Mouse (Mus musculus) C2C12 (cell line): Measurements from ENCODE around the gene Atxn10. TPM values are rescaled to one million over a fixed set of nuclear protein-coding genes. Genes with fewer than 3 reads are reported as not detected.

Experiments used
- H3K27me3 ChIP-seq: one replicate; pipeline ENCODE4 v1.6.1; 2011; ENCODE audit not compliant: control insufficient read depth, insufficient read depth, insufficient read length
- H3K36me3 ChIP-seq: one replicate; pipeline ENCODE4 v1.6.1; 2011; ENCODE audit not compliant: control insufficient read depth, insufficient read depth
- H3K4me3 ChIP-seq: one replicate; pipeline ENCODE4 v1.5.1; 2011; ENCODE audit warnings: mild to moderate bottlenecking, control low read depth; ENCODE audit not compliant: poor library complexity, insufficient read depth, severe bottlenecking
- H3K79me2 ChIP-seq: one replicate; pipeline ENCODE4 v1.6.1; 2011; ENCODE audit not compliant: control insufficient read depth, insufficient read depth
- H3K79me3 ChIP-seq: one replicate; pipeline ENCODE4 v1.6.1; 2011; ENCODE audit warnings: low read depth, control low read depth
- H3ac ChIP-seq: one replicate; pipeline ENCODE3; 2011; ENCODE audit warnings: low read depth; ENCODE audit not compliant: control insufficient read depth, insufficient read length
- CEBPB ChIP-seq: IDR thresholded peaks from one replicate; pipeline ENCODE4 v1.6.1; 2011; ENCODE audit warnings: low read depth, mild to moderate bottlenecking, control low read depth, moderate library complexity
- CTCF ChIP-seq: IDR thresholded peaks from one replicate; pipeline ENCODE4 v1.5.1; 2011; ENCODE audit not compliant: control insufficient read depth, insufficient read depth, insufficient read length
- FOSL1 ChIP-seq: IDR thresholded peaks from one replicate; pipeline ENCODE4 v1.8.0; 2011; ENCODE audit warnings: mild to moderate bottlenecking, low read length; ENCODE audit not compliant: poor library complexity, insufficient read depth, severe bottlenecking
- MAX ChIP-seq: IDR thresholded peaks from one replicate; pipeline ENCODE4 v1.6.1; 2011; ENCODE audit warnings: mild to moderate bottlenecking, control low read depth
- MYOD1 ChIP-seq: IDR thresholded peaks from one replicate; pipeline ENCODE4 v1.6.1; 2011; ENCODE audit warnings: low read depth; ENCODE audit not compliant: control insufficient read depth, insufficient read length
- MYOG ChIP-seq: IDR thresholded peaks from one replicate; pipeline ENCODE4 v1.6.1; 2011; ENCODE audit not compliant: control insufficient read depth, insufficient read length; ENCODE audit errors: extremely low read depth
- USF1 ChIP-seq: IDR thresholded peaks from one replicate; pipeline ENCODE4 v1.6.1; 2011; ENCODE audit warnings: low read depth, mild to moderate bottlenecking, control low read depth, moderate library complexity
- polyA plus RNA-seq: library from polyadenylated mRNA; unstranded; fragments of >200 nt; fragmentation: generic; extraction: Trizol; gene quantifications from one replicate; pipeline ENCODE4 v1.2.1, GENCODE M21; 2012; ENCODE audit warnings: missing spikeins

Atxn10 gene
- polyA plus RNA-seq, 1 experiment = 149 TPM

DNA sequence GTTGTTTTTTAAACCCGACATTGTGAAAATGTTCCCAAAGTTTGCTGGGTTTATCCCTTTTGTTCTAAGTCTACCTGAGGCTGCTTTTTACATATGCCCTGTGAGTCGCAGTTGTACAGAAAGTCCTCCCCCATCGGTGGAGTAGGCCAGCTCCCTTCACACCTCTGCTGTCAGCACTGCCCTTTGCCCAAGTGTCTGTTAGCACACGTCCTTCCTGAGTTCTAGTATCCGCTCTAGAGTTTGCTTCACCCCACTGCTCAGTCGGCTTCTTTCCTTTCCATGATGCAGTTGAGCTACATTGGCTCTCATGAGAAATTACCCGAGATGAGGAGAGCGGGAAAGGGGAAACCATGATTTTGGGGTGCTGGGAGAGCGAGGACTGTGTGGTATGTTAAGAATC is 18.0 kb downstream of the Atxn10 start:
- H3K4me3 ChIP-seq = no peak overlapping the region
- peaks cover 63% of the 10 kb centered on the region for H3K79me3 ChIP-seq
- H3K27me3 ChIP-seq = no peaks in the 10 kb centered on the region
- H3K79me2 ChIP-seq = peaks cover 97% of the 10 kb centered on the region
- no peak for TF ChIP-seq MYOD1
- TF ChIP-seq USF1 = no peak
- no peak for TF ChIP-seq CTCF
- TF ChIP-seq MYOG = no peak
- no peak for TF ChIP-seq FOSL1
- no peak for TF ChIP-seq MAX
- H3K36me3 ChIP-seq = peaks cover 1% of the 10 kb centered on the region
- H3ac ChIP-seq = no peak overlapping the region

GRCm38 (mm10) chr15:85356112-85356511 is 20.1 kb downstream of the Atxn10 start:
- TF ChIP-seq CTCF = no peak
- no peak for TF ChIP-seq MAX
- TF ChIP-seq MYOD1 = no peak
- no peak for TF ChIP-seq MYOG
- TF ChIP-seq CEBPB = no peak
- TF ChIP-seq USF1 = no peak
- TF ChIP-seq FOSL1 = no peak
- H3ac ChIP-seq = no peak overlapping the region
- peaks cover 22% of the 10 kb centered on the region for H3K36me3 ChIP-seq
- H3K27me3 ChIP-seq = no peaks in the 10 kb centered on the region
- peaks cover 46% of the 10 kb centered on the region for H3K79me3 ChIP-seq
- no peak overlapping the region for H3K4me3 ChIP-seq
- H3K79me2 ChIP-seq = peaks cover 82% of the 10 kb centered on the region

DNA sequence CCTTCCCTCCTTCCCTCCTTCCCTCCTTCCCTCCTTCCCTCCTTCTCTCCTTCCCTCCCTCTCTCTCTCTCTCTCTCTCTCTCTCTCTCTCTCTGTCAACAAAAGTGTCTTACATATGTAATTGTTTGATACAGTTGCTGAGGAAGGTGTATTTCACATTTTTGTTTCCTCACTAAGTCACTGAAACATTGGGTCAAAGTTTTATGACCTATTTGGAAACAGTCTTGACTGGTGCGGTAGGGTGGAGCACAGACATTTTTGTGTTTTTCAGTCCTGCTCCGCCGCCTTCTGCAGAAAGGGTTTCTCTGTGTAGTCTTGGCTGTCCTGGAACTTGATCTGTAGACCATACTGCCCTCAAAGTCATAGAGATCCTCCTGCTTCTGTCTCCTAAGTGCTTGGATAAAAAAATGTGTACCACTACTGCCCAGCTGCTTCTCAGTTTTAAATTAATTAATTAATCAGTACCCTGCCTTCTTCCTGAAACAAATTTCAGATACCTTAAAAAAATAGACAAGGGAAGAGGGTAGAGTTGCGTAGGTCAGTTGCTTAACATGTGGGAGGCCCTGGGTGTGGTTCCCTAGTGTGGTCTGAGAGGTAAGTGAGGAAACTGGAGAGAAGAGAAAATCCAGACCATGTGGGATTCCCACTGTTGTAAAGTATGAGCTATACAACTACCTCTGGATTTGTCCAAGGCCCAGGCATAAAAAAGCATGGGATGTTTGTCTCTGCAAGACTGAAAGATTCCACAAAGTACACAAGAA is 21.6 kb downstream of the Atxn10 start:
- H3K4me3 ChIP-seq = no peak overlapping the region
- H3K79me2 ChIP-seq = peaks cover 66% of the 10 kb centered on the region
- no peaks in the 10 kb centered on the region for H3K27me3 ChIP-seq
- peaks cover 37% of the 10 kb centered on the region for H3K36me3 ChIP-seq
- H3K79me3 ChIP-seq = peaks cover 38% of the 10 kb centered on the region
- H3ac ChIP-seq = no peak overlapping the region
- TF ChIP-seq FOSL1 (no peak), CTCF (no peak), CEBPB (no peak), MAX (no peak), MYOD1 (no peak), MYOG (no peak), USF1 (no peak)

- Histone ChIP-seq H3ac (no peak overlapping the region), H3K4me3 (no peak overlapping the region), H3K27me3 (no peaks in the 10 kb centered on the region), H3K36me3 (peaks cover 55% of the 10 kb centered on the region), H3K79me3 (peaks cover 30% of the 10 kb centered on the region), H3K79me2 (peaks cover 59% of the 10 kb centered on the region)
- TF ChIP-seq CTCF (no peak), MAX (no peak), FOSL1 (no peak), CEBPB (no peak), USF1 (no peak), MYOD1 (no peak), MYOG (no peak)
Observed at GRCm38 (mm10) chr15:85359483-85359882, 23.4 kb downstream of the Atxn10 start.

- TF ChIP-seq MYOG = no peak
- no peak for TF ChIP-seq USF1
- TF ChIP-seq CTCF = no peak
- TF ChIP-seq MAX = no peak
- TF ChIP-seq MYOD1 = no peak
- no peak for TF ChIP-seq CEBPB
- TF ChIP-seq FOSL1 = no peak
- Histone ChIP-seq H3ac (no peak overlapping the region), H3K36me3 (peaks cover 59% of the 10 kb centered on the region), H3K27me3 (no peaks in the 10 kb centered on the region), H3K79me2 (peaks cover 55% of the 10 kb centered on the region), H3K79me3 (peaks cover 27% of the 10 kb centered on the region), H3K4me3 (no peak overlapping the region)
Observed at GRCm38 (mm10) chr15:85359901-85360300, 23.9 kb downstream of the Atxn10 start.

GRCm38 (mm10) chr15:85364366-85364765 is 28.3 kb downstream of the Atxn10 start:
- H3ac ChIP-seq = no peak overlapping the region
- peaks cover 8% of the 10 kb centered on the region for H3K79me3 ChIP-seq
- no peaks in the 10 kb centered on the region for H3K27me3 ChIP-seq
- TF ChIP-seq CEBPB (no peak), MAX (no peak), USF1 (no peak), CTCF (no peak)
- peaks cover 18% of the 10 kb centered on the region for H3K79me2 ChIP-seq
- peaks cover 80% of the 10 kb centered on the region for H3K36me3 ChIP-seq
- H3K4me3 ChIP-seq = no peak overlapping the region
